Mouse (Mus musculus): ENCODE data around the gene Auts2.

Gene Auts2

DNA sequence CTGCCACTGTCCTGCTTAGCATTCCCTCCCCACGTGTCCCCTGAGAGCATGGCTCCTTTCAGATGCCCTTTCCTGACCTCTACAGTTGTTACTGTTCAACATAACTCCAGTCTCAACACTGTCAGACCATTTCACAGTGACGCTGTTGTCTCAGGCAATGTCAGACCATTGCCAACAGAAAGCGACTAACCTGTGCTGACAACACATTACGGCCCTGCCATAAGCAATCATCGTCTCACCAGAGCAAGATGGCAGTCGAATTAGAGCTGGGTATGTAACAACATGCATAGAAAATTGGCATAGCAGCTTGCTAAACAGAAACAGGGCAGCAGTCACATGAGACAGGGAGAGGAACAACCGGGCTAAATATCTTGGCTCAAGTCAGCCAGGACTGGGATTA, 614.4 kb downstream of the Auts2 start:
- DNase-seq (ENCODE audit: low read depth in 2 of 2, low spot score in 2 of 2), result no peak

DNA sequence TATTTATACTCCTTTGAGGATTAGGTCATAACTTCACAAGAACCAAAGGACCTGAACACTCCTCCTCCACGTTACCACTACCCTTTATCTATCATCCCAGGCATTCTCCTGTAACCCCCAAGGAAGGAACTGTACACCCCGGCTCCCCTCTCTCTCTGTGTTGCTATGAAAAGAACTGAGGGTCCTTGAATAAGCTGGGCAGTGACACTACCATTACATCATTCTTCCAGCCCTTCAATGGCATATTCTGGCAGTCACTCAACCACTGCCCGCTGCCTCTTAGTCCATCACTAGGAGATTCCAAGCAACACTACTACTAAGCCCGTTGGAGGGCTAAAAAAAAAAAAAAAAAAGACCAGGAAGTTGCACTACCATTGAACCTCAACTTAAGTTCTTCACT, 620.4 kb downstream of the Auts2 start:
- DNase-seq (ENCODE audit: low read depth in 2 of 2, low spot score in 2 of 2), result no peak

DNA sequence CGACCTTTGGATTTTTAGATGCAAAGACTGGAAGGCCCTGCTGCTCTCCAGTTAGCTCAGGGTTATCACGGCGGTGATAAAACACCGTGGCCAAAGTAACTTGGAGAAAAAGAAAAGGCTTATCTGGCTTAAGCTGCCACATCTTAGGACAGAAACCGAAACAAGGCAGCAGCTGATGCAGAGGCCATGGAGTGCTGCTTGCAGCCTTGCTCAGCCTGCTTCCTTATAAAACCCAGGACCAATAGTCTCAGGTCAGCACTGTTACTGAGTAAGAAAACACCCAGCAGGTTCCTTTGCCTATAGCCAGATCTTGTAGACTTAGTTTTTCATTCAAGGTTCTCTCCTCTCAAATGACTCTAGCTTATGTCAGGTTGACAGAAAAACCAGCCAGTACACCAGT, 621.0 kb downstream of the Auts2 start:
- DNase-seq (ENCODE audit: low read depth in 2 of 2, low spot score in 2 of 2), result no peak

DNA sequence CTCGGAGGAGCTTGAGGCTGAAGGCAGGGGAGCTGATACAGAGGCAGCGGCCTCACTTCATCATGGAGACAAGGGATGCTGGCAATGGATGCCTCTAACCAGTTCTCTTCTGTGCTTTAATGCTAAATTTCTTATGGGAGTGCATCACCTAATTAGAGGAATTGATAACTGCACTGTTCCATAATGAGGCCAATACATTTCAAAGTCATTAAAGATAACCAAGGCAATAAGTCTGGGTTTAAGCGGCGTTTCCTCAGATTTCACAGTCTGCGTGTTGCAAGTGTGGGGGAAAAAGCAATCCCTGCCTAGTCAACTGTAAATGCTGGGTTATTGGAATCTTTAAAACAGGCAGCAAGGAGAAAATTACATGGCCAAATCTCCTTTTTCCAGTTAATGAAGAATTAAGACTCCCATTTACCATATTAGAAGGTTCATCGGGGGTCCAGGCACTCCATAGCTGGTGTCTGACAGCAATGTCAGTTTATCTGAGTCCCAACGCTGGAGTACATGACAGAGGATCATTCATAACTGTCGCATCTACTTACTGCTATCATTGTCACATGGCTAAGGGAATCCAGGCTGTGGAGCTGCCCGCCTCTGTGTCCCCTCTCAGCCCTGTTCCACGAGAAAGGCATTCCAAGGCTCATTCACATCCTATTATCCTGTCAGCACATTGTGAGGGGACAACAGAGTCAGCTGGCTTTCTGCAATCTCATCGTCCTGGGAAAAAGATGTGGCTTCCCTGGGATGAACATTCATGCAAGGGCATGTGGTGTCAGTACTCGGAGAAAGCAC, 623.0 kb downstream of the Auts2 start:
- DNase-seq (ENCODE audit: low read depth in 2 of 2, low spot score in 2 of 2), result no peak

DNA sequence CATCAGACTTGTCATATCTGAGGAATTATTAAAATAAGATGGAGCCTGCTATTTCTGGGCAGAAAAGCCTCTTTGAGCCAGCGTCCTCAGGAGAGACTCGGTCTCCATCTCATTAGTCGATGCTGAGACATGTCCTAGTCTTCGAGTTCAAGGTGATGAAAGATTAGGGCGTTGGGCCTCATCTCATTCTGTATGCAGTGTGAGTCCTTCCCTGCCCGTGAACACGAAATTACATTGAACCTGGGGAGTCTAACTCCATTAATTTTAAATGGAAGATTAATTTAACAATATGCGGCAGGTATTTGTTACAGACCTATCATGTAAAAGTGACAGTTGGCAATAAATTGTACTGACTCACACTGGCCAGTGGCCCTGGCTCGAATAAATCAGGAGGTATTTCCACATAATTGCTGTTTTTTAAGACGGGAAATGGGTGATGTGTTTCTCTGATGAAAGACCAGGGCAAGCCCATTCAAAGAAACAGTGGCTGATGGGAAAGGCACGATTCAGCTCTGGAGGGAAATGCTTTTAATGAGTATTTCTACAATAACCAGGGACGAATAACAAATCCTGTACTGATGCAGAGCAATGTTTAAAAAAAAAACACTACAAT, 626.2 kb downstream of the Auts2 start:
- DNase-seq (ENCODE audit: low read depth in 2 of 2, low spot score in 2 of 2), result no peak

DNA sequence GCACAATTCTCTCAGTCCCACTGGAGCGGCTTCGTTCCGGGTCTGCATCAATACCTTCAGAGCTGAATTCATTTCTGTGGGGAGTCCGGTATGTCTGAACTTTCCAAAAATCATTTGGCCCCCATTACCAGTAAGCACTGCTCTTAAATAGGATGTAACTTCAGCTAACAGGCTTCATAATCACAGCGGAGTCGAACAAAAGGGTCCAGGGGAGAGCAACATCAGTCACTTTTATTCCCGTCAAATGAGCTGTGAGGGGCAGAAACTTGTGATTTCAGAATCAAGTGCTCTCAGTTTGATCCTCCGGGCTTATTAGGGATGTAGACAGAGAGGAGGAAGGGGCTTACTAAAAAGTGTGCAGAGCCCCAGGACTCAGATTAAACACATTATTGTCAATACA, 629.6 kb downstream of the Auts2 start:
- DNase-seq (ENCODE audit: low read depth in 2 of 2, low spot score in 2 of 2), result no peak

DNA sequence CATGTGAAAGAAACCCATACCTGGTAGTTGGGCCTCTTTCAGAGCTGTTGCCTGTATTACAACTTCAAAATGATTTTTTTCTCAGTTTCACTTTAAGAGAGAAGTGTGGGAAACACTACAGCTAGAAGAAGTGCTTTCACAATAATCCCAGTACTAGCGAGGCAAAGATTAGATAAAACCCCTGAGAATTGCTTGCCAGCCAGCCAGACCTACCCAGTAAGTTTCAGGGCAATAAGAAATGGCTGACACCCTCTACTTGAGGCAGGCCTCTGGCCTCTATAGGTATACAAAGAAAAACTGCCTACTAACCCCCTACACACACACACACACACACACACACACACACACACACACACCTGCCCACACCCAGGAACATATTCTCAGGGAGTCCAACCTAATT, 630.2 kb downstream of the Auts2 start:
- no peak for DNase-seq (ENCODE audit: low read depth in 2 of 2, low spot score in 2 of 2)

DNA sequence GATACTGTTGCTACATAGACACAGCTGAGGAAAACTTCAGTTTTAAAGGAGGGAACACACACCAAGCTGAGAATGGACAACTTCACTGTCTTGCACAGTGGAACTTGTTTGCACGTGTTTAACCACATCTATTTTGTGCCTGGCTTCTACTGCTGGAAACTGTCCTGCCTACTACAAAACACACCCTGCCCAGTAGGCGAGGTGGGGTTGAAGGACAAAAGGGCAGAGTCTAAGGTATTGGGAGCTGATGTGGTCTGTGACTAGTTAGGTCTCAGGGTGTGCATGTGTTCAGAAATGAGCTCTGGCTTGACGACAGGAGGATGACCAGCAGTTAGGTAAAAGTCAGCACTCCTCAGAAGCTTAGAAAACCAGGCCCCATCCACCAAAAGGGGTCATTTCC, 636.8 kb downstream of the Auts2 start:
- no peak for DNase-seq (ENCODE audit: low read depth in 2 of 2, low spot score in 2 of 2)

DNA sequence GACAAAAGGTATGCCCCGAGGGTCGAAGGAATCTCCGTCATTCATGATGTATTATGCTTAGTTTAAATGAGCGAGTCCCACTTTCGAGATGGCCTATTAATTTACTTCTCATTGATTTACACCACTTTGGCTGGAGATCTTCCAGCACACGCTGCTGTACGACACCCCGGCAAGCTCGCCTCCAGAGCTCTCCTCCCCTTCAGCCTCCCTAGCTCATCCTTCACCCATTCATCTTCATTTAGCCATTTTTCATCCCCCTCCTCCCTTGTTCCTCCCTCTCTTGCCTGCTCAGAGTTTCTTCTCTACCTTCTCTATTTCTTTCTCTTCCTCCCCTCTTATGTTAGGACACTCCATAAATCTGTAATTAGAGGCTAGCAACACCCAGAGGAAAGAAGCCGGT, 638.7 kb downstream of the Auts2 start:
- no peak for DNase-seq (ENCODE audit: low read depth in 2 of 2, low spot score in 2 of 2)

DNA sequence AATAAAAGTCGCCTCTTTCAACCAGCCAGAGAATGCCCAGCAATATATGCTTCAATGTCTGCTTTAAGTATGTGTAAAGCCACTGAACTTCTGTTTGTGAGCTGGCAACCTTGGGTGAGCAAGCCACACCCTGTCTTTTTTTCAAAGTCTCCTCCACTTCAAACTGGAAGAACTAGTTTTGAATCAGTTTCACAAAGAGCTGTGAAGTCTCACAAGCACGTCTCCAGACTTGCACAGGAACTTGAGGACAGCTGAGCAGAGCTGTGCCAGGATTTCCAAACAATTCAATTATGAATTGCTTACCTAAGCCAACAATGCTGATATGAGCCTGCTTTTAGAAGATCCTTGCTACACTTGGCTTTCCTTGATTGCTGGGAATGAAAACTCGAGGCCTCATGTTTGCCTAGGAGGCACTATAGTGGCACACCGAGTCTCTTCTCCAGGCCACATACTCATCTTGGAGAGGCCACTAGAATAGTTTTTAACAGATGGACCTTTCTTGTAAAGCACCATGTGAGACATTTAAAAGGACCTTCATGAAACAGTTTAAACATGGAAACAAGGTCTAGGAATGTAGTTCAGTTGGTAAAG, 645.0 kb downstream of the Auts2 start:
- no peak for DNase-seq (ENCODE audit: low read depth in 2 of 2, low spot score in 2 of 2)

DNA sequence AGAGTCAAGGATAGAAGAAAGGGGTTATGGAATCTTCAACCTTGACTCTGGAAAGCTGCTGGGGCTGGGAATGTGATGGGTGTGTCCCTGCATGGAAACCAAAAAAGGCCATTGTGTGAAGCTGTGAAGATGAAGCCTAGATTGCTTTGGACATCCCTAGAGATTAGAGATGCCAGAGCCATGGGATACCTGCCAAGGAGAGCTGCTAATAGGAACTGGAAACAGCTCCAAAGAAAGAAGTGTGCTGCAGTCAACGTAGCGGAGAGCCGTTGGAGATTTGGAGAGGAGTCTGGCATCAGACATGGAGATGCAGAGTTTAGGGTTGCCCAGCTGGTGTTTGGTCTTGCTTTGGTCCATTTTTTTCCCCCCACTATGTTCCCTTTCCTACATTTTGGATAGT, 656.5 kb downstream of the Auts2 start:
- no peak for DNase-seq (ENCODE audit: low read depth in 2 of 2, low spot score in 2 of 2)

DNA sequence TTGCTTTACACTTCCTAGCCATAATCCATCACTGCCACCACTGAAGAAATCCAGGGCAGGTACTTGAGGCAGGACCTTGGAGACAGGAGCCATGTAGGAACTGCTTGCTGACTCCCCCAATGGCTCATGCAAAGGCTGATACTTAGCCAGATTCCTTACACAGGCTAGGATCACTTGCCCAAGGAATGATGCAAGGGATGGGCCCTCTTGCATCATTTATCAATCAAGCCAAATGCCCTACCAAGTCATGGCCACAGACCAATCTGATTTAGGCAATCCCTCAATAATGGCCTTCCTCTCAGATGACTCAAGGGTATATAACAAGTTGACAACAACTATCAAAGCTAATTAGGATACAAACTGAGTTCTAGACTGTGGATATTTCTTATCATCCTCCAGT, 666.6 kb downstream of the Auts2 start:
- DNase-seq (ENCODE audit: low read depth in 2 of 2, low spot score in 2 of 2), result no peak

DNA sequence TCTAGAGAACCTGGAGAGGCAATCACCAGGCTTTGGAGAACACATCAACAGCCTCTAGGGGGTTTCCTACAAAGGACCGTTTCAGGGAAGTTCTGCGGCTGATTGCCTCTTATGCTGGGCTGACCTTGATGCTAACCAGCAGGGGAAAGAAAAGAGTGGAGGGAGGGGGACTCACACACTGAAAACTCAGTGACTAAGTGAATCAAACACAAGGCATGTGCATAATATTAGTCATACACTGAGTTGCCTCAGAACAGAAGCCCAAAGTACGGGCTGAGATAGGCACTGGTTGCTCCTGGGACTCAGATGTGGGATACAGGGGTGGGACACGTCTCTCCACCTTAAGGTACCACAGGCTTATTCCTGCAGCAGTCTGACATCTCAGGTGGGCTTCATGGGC, 667.2 kb downstream of the Auts2 start:
- no peak for DNase-seq (ENCODE audit: low read depth in 2 of 2, low spot score in 2 of 2)

DNA sequence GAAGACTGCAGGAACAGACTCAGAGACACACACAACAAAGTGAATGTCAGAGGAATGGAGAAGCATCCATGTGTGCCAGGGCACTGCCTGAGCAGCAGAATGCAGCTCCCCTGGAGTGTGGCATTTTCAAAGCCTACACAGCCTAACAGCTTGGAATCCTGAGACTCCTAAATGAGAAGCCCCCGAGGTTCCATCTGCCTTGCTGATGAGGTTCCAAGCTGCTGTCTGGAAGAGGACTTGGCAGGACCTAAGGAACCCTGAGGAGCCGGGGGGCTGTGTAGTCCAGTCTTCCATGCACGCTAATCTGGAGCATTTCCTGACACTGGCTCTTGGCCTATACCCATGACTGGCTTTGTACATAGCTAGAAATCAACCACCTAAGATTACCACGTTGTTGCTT, 670.0 kb downstream of the Auts2 start:
- no peak for DNase-seq (ENCODE audit: low read depth in 2 of 2, low spot score in 2 of 2)

DNA sequence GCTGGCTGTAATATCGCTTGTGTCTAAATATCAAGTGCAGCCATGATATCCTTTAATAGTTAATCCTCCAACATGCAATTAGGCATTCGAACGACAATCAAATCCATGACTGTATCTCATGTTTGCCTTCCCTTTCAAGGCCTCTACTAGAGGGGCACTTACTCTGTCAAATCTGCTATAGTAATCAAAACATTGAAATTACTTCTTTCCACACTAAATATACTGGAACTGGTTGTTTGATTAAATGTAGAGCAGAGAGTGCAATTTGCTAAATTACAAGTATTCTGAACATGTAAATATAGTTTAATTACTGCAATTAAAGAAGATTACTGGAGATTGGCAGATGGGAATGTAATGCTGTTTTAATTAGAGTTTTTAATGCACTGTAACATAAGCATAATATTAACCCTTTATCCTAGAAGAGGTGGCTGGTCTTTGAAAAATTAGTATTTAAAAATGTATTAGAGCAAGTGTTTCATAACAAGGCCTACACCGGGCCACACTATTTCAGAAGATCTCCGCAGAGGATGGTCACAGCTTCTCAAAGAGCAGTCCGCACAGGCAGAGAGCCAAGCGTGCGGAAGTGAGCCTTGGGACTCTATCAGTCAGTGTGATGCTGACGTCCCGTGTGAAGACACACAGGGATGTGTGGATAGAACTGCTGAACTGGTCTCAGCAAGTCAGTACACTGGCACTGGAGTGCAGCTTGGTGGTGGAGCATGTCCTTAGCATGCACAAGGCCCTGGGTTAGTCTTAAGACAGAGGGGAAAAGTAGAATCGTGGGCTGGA, 673.2 kb downstream of the Auts2 start:
- DNase-seq (ENCODE audit: low read depth in 2 of 2, low spot score in 2 of 2), result no peak

DNA sequence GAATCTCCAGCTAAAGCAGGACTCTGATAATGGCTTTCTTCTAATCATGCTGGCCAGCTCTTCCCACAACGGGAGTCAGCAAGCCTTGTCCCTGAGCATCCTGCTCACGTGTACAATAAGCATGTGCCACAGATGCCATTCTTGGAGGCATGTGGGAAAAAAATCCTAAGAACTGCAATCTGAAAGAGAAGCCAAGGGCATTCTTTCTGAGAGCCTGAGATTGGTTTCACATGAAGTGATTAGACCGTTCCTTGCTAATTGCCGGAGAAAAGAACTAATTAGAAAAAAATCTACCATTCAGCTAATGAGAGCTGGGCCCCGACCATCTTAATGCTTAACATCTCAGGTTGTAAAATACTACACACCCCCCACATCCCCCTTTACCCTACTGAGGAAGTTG, 677.9 kb downstream of the Auts2 start:
- DNase-seq (ENCODE audit: low read depth in 2 of 2, low spot score in 2 of 2), result no peak

DNA sequence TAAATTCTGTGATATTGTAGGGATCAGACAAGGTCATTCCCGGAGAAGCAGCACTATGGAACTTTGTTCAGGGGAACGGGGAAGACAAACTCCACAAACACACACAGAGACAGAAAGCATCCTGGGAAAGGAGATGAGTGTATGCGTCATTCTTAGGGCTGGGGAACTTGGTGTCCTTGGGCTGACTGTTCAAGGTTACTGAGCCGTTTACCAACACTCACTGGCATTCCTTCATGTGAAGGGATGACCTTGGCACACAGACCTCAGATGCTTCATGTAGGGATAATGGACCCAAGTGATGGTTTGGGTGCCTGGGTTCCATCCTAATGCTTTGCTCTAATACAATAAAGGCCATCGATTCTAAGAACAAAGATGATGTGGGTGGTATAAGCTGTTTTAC, 685.2 kb downstream of the Auts2 start:
- no peak for DNase-seq (ENCODE audit: low read depth in 2 of 2, low spot score in 2 of 2)

DNA sequence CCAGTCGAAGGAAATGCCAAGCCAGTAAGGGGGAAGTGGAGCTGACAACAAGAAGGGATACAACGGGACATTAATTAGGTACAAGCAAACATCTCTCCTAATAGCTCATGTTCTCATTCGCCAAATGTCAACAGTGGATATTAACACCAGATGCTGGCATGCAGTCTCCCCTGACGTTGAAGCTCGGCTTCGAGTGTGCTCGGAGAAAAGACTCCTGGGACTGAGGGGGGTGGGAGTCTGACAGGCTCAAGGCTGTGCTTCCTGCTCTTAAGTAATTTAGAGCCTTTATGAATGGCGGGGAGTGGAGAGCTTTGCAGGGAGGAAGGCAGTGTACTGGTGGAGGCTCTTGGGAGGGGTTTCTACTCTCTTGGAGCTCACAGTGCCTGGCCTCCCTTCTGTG, 687.8 kb downstream of the Auts2 start:
- DNase-seq (ENCODE audit: low read depth in 2 of 2, low spot score in 2 of 2), result no peak

DNA sequence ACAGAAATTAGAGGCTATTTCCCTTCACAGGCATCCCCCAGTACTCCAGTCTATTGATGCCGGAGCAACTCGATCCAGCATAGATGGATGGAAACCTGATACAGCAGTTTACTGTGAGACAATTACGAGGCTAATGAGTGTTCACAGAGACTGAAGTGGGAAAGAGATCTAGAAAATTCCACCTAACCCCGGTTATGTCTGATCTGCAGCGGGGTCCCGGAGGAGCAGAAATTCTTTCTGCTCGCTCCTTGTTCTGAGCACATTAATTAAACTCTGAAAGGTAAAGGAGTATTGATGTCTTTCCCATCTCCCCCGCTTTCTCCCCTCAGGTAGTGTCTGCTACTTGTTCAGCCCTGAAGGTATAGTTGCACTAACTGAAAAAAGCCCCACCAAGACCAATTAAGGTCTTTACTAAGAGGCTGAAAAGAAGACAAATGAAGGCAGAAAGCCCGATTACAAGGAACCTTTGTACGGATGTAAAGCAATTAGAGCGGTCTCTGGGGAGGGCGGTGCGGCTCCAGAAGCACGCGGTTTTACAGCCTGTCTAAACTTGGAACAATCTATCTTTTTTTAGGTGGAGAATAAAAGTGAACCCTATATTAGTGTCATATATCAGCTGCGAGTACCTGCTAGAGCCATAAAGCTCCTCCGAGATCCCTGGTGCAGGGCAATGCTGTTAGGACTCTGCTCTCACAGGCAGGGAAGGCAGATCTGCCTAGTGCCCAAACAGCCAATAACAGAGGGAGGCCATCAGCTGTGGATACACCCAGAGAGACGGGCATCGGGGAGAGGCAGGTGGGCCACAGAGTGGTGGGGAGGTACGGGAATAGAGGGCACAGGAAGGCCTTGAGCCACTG, 691.3 kb downstream of the Auts2 start:
- DNase-seq (ENCODE audit: low read depth in 2 of 2, low spot score in 2 of 2), result no peak

DNA sequence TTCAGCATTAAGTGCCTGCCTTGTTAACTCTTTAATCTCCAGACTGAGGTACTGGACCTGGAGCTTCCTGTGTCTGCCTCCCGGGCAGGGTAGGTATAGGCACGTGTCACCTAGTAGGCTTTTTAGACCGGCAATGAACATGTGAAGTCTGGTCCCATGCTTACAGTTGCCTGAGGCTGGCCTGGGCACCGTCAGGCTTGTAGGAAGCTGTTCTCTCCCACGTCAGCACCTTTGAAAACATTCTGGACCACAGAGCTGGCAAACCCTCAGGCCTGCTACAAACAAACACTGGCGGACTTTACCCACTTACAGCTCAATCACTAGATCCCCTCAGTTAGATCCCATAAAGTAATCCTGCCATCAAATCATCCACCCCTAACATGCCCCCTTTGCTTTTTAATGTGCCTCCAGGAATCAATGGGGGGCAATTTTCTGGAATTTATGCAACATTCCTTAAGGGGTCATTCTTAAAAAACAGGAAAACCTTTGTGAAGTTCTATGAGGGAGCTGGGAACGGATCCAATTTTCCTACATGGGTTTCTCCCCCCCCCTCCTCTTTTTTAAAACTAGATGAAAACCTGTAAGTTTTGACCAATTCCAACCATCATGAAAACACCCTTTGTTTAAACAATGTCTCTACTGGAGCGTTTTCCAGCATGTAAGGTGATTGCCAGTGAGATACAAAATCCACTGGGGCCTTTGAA, 692.4 kb downstream of the Auts2 start:
- no peak for DNase-seq (ENCODE audit: low read depth in 2 of 2, low spot score in 2 of 2)

Data from CD8-positive naive resting alpha-beta T cell, adult 2 months (primary cell).